Mouse (Mus musculus): ENCODE results near the gene Cfap65. TPM values are rescaled to one million over a fixed set of nuclear protein-coding genes. Genes with fewer than 3 reads are reported as not detected.

Cfap65 gene
- polyA plus RNA-seq, 1 experiment from 2014 or later, result 0.05 TPM

- ATAC-seq (ENCODE audit: insufficient read depth) (peak; percentile 93), DNase-seq (peak; percentile 95)
- no peak for TF ChIP-seq CTCF (IDR thresholded peaks at IDR 0.05; ENCODE audit: low read depth)
- H3K4me2 ChIP-seq, result peak within 1 kb of the TSS; percentile 95
- peaks cover 9% of the 10 kb centered on the region; the same call in 1 of the 2 replicates for H3K4me1 ChIP-seq (ENCODE audit: insufficient read depth)
- H3K36me3 ChIP-seq (ENCODE audit: insufficient read depth), result no peaks in the 10 kb centered on the region
- peaks cover 96% of the 10 kb centered on the region for H3K27me3 ChIP-seq (ENCODE audit: insufficient read depth, low read length)
- peak within 1 kb of the TSS; percentile 42 for H3K9ac ChIP-seq
- H3K9me3 ChIP-seq (ENCODE audit: low read depth, low read length), result no peaks in the 10 kb centered on the region
- no peak within 1 kb of the TSS for H3K27ac ChIP-seq (ENCODE audit: low read depth)
- peak within 1 kb of the TSS; percentile 59 for H3K4me3 ChIP-seq (ENCODE audit: low read depth, low read length)
- 3% methylated on average over 39 of the region's 39 CpGs for WGBS
Observed at GRCm38 (mm10) chr1:74854306-74855056, 80.9 kb downstream of the Cfap65 start, which contains the start of gene Cdk5r2. Cdk5r2 (plus strand) TSS chr1:74854934.

MicroRNA genes within 50 kb of the gene (microRNA counts, 519-probe panel; counts per million panel counts)
- 3,290 counts per million, percentile 64 among the panel's probes with 10 or more counts for microRNA mmu-miR-375

Small RNAs within 50 kb of the gene (microRNA-seq; reads per million reads assigned to microRNA genes)
- gene Mir375 (ENCODE audit: borderline number of aligned reads), result 4,332 reads per million, percentile 87 among the genes with 10 or more reads in this experiment

Other genes starting within 250 kb of the Cfap65 start
- 1.9 and 2.2 TPM in 2 replicates for gene Cyp27a1, start 222.0 kb downstream of the Cfap65 start, polyA plus RNA-seq (2014; fragmentation: Nextera tagmentation; extraction: Ambion mirVana)
- gene Prkag3, start 186.4 kb downstream of the Cfap65 start, polyA plus RNA-seq (2014; fragmentation: Nextera tagmentation; extraction: Ambion mirVana), result 0.12 and 0.29 TPM in 2 replicates
- 0.53 and 0.57 TPM in 2 replicates for gene Wnt6, start 163.7 kb downstream of the Cfap65 start, polyA plus RNA-seq (2014; fragmentation: Nextera tagmentation; extraction: Ambion mirVana)
- gene Wnt10a, start 144.1 kb downstream of the Cfap65 start, polyA plus RNA-seq (2014; fragmentation: Nextera tagmentation; extraction: Ambion mirVana), result not detected in 2 replicates
- not detected in 2 replicates for gene Cdk5r2, start 80.7 kb downstream of the Cfap65 start, polyA plus RNA-seq (2014; fragmentation: Nextera tagmentation; extraction: Ambion mirVana)
- gene Fev, start 50.2 kb downstream of the Cfap65 start, polyA plus RNA-seq (2014; fragmentation: Nextera tagmentation; extraction: Ambion mirVana), result not detected in 2 replicates
- gene Cryba2, start 42.5 kb downstream of the Cfap65 start, polyA plus RNA-seq (2014; fragmentation: Nextera tagmentation; extraction: Ambion mirVana), result not detected in 2 replicates
- 0.12 and 0.14 TPM in 2 replicates for gene Ihh, start 16.1 kb upstream of the Cfap65 start, polyA plus RNA-seq (2014; fragmentation: Nextera tagmentation; extraction: Ambion mirVana)
- gene Nhej1, start 189.6 kb upstream of the Cfap65 start, polyA plus RNA-seq (2014; fragmentation: Nextera tagmentation; extraction: Ambion mirVana), result 9.2 and 10.0 TPM in 2 replicates
- gene Slc23a3, start 198.3 kb upstream of the Cfap65 start, polyA plus RNA-seq (2014; fragmentation: Nextera tagmentation; extraction: Ambion mirVana), result 0.20 and 0.23 TPM in 2 replicates
- 31.5 and 32.4 TPM in 2 replicates for gene Cnppd1, start 207.1 kb upstream of the Cfap65 start, polyA plus RNA-seq (2014; fragmentation: Nextera tagmentation; extraction: Ambion mirVana)
- 52.9 and 55.2 TPM in 2 replicates for gene Retreg2, start 207.2 kb upstream of the Cfap65 start, polyA plus RNA-seq (2014; fragmentation: Nextera tagmentation; extraction: Ambion mirVana)
- 32.6 and 32.9 TPM in 2 replicates for gene Zfand2b, start 233.0 kb upstream of the Cfap65 start, polyA plus RNA-seq (2014; fragmentation: Nextera tagmentation; extraction: Ambion mirVana)
- gene Abcb6, start 244.8 kb upstream of the Cfap65 start, polyA plus RNA-seq (2014; fragmentation: Nextera tagmentation; extraction: Ambion mirVana), result 15.4 and 16.8 TPM in 2 replicates